Mouse (Mus musculus) c-Kit-positive CD71-positive TER-119-negative erythroid progenitor cells, embryonic 14.5 days (primary cell): ENCODE results near the gene Clic5.
"Not testable (repeated sequence)": the region's sequence is repeated elsewhere in the genome, so short reads cannot be mapped to it uniquely, and the experiment has no call there.

Experiments used
- DNase-seq: peaks from one replicate; pipeline ENCODE4 v3.0.0-alpha.2; 2013; ENCODE audit warnings: low read depth

Clic5 gene

GRCm38 (mm10) chr17:44188042-44188768 is at the start of gene Clic5:
Gene Clic5, plus strand, starts transcription at chr17:44188584.
- DNase-seq = no peak

- no peak for DNase-seq
These were observed 42.6 kb upstream of the Clic5 start for GRCm38 (mm10) chr17:44145806-44146205.

DNA sequence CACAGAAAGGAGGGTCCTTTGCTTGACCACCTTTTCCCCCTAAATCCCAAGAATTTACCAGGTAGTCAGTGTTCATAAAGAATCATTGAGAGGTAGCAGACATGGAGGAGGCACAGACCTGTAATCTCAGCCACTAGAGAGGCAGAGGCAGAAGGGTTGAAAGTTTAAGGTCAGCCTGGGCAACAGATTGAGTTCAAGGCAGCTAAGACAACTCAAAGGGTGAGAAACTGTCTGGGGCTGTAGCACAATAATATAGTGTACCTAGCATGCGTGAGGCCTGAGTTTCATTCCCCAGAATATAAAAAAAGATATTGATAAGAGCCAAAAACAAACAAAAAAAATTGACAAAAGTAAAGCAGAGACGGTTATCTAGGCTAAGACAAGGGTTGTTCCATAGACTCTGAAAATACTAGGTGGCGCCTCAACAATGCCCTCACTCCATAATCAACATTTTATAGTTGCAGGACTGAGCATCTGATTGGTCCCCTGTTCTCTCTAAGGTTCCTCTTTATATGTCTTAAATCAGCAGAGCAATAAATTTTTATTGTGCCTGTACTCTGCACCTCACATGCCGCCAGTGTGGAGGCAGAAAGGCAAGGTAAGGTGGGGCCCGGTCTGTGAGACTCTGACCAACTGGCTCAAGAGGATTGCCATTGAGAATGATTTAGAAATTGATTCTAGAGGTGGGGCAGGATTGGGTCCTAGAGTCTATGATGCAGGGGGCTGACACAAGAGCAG is 40.1 kb upstream of the Clic5 start:
- no peak for DNase-seq

DNA sequence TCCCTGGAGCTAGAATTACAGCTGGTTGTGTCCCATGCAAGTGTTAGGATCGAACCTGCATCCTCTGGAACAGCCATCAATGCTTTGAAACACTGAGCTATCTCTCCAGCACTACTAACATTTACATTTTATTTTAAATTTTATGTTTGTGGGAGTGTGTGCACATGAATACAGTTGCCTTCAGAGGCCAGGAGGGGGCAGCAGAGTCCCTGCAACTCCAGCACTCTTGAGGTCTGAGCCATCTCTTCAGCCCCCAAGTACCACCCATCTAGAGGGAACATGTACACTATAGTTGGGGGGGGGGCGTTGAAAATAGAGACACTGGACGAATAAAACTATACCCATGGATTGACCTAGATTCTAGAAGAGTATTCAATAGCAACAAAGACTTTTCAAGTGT is 37.3 kb upstream of the Clic5 start:
- DNase-seq = no peak

- DNase-seq = no peak
These were observed 36.5 kb upstream of the Clic5 start for GRCm38 (mm10) chr17:44151889-44152288.

GRCm38 (mm10) chr17:44153871-44154270 is 34.5 kb upstream of the Clic5 start:
- DNase-seq = no peak

DNA sequence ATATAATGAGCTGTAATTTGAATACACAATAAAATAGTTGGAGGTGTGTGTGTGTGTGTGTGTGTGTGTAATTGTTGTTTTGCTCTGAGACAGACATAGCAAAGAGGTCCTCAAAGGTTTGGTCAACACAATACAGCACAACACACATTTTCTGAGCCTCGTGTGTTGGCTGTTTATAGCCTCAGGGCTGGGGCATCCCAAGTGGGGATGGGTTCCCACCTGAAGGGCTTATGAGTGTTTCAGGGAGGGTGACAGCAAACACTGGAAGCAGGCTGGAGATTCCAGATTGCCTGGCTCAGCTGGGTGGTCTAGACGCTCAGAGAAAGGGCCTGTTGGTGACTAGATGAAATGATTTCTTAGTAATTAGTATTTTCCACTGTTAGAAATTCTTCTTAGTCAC is 33.2 kb upstream of the Clic5 start:
- no peak for DNase-seq

- no peak for DNase-seq
These were observed 30.2 kb upstream of the Clic5 start for GRCm38 (mm10) chr17:44158186-44158585.

DNA sequence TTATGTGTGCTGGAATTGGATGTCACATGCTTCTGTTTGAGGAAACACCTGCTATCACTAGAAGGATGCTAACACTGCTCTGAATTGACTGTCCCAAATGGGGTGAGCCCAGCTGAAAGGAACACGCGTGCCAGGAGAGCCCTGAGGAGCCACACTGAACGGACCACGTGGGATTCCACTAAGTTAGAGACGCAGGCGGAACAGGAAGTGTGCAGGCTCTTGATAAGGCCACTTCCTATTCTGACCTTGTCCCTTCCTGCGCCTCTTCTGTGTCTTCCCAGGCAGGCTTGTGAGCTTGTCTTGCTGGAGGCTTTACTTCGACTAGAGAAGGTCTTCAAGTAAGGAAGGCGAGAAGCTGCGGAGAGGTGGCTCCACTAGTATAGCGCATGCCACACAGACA is 27.9 kb upstream of the Clic5 start:
- DNase-seq = no peak

GRCm38 (mm10) chr17:44162514-44162913 is 25.9 kb upstream of the Clic5 start:
- DNase-seq = no peak

DNA sequence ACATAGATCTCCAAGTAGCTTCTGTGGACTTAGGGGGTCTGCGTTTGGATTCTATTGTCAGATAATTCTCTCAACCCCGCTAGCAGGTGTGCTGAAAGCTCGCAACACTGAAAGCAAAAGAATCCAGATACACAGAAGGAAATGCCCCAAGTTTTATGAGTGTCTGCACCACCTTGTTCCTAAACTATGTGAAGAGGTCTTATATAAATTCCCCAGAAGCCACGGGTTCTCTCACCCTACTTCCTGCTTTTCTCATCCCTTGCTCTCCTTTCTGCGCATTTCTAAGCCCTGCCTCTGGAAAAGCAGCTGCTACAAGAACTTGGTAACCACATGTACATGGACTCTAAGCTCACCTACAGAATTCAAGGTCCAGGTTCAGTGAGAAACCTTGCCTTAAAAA is 25.4 kb upstream of the Clic5 start:
- no peak for DNase-seq

DNA sequence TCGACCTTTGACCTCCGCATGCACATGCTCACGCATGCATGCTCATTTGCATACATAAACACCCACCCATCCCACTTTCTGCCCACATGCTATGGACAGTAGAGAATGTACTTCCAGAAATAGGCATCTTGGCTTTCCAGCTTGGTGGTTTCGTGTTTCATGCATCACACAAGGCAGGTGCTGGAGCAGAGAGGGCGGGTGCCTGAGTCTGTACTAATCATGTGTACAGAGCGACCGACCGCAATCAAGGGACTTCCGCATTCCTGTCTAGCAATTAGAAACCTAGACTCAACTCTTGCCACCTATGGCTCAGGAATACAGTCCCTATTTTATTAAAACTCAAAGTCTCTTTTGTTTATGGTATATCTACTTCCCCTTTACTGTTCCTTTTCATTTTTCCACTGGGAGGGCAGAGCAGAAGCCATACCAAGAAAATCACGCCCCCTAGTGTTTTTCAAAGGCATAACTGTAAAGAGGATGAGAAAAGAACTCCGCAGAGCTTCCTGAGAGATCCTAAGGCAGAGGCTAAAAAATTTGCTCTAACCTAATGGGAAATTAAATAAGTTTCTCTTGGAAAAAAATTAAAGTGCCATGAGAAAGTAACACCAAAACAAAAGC is 22.5 kb upstream of the Clic5 start:
- DNase-seq = no peak

DNA sequence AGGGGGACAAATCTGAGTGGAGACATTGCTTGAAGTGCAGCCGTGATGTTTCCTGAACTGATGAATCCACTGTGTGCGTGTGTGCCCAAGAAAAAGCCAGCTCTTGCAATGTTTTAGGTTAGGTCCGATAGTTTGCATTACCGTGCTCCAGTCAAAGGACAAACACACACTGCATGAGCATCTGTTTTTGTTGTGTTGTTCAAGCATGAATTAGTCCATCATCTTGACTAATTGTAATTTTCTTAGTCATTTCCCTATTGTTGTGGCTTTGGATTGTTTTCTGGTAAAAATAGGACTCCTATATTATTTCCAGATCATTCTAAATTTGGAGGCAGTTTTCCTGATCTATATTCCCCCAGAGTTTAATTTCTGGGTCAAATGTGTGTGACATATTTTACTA is 18.7 kb upstream of the Clic5 start:
- DNase-seq = no peak

GRCm38 (mm10) chr17:44170316-44170715 is 18.1 kb upstream of the Clic5 start:
- no peak for DNase-seq

GRCm38 (mm10) chr17:44171930-44172329 is 16.5 kb upstream of the Clic5 start:
- DNase-seq = no peak

GRCm38 (mm10) chr17:44173341-44173740 is 15.0 kb upstream of the Clic5 start:
- no peak for DNase-seq

- no peak for DNase-seq
These were observed 11.1 kb upstream of the Clic5 start for GRCm38 (mm10) chr17:44177291-44177690.

- DNase-seq = no peak
These were observed 7.0 kb upstream of the Clic5 start for GRCm38 (mm10) chr17:44181346-44181745.

DNA sequence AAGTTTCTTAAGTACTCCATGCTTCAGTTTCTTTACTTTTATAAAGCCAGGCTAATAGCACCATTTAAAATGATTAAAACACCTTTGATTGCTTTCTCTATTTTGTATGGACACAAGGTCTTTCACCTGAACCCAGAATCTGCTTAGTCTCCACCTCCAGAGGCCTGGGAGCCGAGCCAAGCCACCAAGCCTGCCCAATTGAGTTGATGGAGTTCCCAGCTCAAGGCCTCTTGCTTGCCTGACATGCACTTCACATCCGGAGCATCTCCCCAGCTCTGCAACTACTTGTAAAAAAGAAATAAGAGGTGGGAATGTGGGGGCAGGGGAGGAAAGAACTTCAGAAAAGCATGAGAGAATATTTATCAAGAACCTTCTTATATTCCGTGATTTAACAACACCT is 1.5 kb upstream of the Clic5 start:
- DNase-seq = no peak

DNA sequence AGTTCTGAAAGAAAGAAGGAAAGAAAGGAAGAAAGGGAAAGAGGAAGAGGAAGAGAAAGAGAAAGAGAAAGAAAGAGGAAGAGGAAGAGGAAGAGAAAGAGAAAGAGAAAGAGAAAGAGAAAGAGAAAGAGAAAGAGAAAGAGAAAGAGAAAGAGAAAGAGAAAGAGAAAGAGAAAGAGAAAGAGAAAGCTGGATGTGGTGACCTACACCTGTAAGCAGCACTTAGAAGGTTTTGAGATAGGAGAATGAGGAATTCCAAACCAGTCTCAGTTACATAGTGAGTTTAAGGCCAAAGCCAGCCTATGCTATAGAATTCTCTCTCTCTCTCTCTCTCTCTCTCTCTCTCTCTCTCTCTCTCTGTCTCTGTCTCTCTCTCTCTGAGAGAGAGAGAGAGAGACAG is 847 bp upstream of the Clic5 start:
- not testable (repeated sequence) for DNase-seq

DNA sequence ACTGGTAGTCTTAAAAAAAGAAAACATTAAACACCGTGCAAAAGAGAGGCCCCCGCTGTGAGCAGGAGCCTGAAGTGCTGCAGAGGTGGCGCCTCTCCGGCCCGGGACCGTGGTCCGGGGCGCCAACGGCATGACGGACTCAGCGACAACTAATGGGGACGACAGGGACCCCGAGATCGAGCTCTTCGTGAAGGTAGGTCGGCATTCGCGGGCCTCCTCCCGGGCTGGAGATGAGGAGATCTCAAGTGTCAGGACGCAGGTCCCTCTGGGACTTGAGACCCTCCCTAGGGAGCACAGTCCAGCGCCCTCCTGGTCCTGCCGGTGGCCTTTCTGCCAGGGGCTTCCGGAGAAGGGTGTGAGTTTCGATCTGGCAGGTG is 373 bp downstream of the Clic5 start:
- DNase-seq = no peak

DNA sequence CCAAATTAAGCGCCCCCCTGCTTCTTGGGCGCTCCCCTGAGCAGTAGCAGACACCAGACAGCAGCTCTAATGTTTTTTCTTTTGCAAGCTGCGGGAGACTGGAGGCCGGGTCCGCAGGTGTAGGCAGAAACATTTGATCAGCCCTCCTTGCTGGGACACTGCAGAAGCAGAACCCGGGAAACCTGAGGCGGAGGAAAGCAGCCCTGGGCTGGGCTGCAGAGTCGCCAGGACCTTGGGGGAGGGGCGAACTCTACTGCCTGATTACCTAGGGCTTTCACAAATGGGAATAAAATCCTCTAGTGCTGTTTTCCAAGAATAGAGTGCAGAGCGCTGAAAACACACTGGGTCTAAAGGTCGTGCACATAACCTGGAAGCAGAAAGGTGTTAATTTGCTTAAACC is 1.3 kb downstream of the Clic5 start:
- no peak for DNase-seq

GRCm38 (mm10) chr17:44190246-44190645 is 1.9 kb downstream of the Clic5 start:
- no peak for DNase-seq
